Mouse (Mus musculus) kidney, postnatal 4 days (tissue): ENCODE measurements at regions not wholly inside any gene's neighbourhood (a gene's known extent, or its start where the extent isn't known, plus 50 kb on each side); places are given as distances from the start of the nearest gene placed in this dataset.
A peak's percentile ranks its signal among the peaks of the same experiment; 100 is the strongest.
"Not testable (repeated sequence)": the region's sequence is repeated elsewhere in the genome, so short reads cannot be mapped to it uniquely, and the experiment has no call there.

Experiments used
- DNase-seq, 2 experiments: peaks; one replicate each; pipeline ENCODE4 v3.0.0; 2021; ENCODE audit warnings: mixed read lengths in 2 of 2

DNA sequence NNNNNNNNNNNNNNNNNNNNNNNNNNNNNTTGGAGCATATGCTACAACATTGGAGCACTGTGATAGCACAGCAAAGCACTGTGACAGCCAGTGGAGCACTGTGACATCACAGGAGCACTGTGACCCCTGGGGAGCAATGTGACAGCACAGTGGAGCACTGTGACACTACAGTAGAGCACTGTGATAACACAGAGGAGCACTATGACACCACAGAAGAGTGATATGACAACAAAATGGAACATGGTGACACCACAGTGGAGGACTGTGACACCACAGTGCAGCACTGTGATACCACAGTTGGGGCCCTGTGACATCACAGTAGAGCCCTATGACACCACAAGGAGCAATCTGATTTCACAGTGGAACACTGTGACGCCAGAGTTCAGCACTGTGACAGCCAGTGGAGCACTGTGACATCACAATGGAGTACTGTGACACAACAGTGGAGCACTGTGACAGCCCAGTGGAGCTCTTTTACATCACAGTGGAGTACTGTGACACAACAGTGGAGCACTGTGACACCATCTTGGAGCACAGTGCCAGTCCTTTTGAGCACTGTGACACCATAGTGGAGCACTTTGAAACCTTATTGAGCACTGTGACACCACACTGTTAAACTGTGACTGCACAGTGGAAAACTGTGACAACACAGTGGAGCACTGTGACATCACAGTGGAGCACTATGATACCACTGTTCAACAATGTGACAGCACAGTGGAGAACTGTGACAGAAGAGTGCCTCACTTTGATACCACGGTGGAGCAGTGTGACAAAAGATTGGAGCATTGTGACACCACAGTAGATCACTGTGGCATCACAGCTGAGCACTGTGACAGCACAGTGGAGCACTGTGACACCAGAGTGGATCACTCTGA is 116.9 kb upstream of the Vmn1r2 start:
- DNase-seq = peak; percentile 0

DNA sequence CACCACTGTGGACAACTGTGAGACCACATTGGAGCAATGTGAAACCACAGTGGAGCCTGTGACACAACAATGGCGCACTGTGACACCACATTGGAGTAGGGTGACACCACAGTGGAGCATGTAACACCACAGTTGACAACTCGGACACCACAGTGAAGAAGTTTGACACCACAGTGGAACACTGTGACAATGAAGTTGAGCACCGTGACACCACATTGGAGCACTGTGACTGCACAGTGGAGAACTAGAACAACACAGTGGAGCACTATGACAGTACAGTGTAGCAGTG is 116.3 kb upstream of the Vmn1r2 start:
- no peak for DNase-seq

DNA sequence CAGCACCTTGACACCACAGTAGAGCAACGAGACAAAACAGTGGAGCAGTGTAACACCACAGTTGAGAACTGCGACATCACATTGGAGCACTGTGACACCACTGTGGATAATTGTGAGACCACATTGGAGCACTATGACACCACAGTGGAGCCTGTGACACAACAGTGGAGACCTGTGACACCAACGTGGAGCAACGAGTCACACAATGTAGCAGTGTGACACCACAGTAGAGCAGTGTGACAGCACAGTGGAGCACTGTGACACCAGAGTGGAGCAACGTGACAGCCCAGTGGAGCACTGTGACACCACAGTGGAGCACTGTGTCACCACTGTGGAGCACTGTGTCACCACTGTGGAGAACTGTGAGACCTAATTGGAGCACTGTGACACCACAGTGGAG is 115.9 kb upstream of the Vmn1r2 start:
- DNase-seq = peak; percentile 0

DNA sequence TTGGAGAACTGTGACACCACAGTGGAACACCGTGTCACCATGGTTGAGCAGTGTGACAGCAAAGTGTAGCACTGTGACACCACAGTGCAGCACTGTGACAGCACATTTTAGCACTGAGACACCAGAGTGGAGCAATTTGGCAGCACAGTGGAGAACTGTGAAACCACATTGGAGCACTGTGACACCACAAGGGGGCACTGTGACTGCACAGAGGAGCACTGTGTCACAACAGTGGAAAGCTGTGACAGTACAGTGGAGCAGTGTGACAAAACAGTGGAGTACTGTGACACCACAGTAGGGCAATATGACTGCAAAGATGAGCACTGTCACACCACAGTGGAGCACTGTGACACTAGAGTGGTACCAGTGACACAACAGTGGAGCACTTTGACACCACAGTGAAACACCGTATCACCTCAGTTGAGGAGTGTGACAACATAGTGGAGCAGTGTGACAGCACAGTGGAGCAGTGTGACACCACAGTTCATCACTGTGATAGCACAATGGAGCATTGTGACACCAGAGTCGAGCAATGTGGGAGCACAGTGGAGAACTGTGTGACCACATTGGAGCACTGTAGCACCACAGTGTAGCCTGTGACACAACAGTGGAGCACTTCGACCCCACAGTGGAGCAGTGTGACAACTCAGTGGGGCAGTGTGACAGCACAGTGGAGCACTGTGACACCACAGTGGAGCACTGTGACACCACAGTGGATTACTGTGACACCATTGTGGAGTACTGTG is 114.6 kb upstream of the Vmn1r2 start:
- peak; percentile 34 to 44 for DNase-seq

DNA sequence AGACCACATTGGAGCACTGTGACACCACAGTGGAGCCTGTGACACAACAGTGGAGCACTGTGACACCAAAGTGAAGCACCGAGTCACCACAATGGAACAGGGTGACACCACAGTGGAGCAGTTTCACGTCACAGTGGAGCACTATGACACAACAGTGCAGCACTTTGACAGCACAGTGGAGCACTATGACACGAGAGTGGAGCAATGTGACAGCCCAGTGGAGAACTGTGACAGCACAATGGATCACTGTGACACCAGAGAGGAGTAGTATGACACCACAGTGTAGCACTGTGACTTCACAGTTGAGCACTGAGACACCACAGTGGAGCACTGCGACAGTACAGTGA is 114.1 kb upstream of the Vmn1r2 start:
- peak in 1 of 2 experiments; percentile 0 for DNase-seq

DNA sequence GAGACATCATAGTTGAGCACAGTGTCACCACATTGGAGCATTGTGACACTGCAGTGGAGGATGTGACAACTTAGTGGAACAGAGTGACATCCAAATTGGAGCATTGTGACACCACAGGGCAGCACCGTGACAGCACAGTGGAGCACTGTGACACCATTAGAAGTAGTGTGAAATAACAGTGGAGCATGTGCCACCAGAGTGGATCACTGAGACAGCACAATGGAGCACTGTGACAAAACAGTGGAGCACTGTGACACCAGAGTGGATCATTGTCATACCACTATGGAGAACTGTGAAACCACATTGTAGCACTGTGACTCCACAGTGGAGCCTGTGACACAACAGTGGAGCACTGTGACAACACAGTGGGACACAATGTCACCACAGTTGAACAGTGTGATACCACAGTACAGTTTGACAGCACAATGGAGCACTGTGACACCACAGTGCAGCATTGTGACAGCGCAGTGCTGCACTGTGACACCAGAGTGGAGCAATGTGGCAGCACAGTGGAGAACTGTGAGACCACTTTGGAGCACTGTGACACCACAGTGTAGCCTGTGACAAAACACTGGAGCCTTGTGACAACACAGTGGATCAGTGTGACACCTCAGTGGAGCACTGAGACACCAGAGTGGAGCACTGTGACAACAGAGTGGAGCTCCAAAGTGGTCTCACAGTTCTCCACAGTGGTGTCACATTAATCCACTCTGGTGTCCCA is 113.5 kb upstream of the Vmn1r2 start:
- DNase-seq = peak in 1 of 2 experiments; percentile 0

DNA sequence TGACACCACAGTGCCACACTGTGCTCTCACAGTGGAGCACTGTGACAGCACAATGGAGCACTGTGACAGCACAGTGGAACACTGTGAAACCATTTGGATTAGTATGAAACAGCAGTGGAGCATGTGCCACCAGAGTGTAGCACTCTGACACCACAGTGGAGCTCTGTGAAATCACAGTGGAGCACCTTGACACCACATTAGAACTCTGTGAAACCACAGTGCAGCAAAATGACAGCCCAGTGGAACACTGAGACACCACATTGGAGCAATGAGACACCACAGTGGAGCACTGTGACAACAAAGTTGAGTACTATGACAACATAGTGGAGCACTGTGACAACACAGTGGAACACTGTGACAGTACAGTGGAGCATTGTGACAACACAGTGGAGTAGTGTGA is 112.2 kb upstream of the Vmn1r2 start:
- DNase-seq = peak in 1 of 2 experiments; percentile 0

DNA sequence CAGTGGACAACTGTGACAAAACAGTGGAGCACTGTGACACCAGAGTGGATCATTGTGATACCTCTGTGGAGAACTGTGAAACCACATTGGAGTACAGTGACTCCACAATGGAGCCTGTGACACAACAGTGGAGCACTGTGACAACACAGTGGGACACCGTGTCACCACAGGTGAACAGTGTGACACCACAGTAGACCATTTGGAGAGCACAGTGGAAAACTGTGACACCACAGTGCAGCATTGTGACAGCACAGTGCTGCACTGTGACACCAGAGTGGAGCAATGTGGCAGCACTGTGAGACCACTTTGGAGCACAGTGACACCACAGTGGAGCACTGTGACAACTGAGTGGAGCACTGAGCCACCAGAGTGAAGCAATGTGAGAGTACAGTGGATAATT is 111.7 kb upstream of the Vmn1r2 start:
- DNase-seq = peak; percentile 0

DNA sequence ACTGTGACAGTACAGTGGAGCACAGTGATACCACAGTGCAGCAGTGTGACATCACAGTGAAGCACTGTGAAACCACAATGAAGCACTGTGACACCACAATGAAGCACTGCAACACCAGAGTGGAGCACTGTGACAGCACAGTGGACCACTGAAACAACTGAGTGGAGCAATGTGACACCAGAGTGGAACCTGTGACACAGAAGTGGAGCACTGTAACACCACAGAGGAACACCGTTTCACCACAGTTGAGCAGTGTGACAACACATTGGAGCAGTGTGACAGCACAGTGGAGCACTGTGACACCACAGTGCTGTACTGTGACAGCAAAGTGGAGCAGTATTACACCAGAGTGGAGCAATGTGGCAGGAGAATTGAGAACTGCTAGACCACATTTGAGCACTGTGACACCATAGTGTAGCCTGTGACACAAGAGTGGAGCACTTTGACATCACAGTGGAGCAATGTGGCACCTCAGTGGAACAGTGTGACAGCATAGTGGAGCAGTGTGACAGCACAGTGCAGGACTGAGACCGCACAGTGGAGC is 107.5 kb upstream of the Vmn1r2 start:
- DNase-seq = peak in 1 of 2 experiments; percentile 0

DNA sequence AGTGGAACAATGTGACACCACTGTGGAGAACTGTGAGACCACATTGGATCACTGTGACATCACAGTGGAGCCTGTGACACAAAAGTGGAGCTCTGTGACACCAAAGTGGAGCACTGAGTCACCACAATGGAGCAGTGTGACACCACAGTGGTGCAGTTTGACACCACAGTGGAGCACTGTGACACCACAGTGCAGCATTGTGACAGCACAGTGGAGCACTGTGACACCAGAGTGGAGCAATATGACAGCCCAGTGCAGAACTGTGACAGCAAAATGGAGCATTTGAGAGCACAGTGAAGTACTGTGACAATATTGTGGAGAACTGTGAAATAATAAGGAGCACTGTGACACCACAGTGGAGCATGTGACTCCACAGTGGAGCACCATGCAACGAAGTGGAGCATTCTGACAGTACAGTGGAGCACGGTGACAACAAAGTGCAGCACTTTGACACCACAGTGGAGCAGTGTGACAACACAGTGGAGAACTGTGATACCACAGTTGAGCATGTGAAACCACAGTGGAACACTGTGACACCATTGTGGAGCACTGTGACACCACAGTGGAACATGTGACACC is 105.0 kb upstream of the Vmn1r2 start:
- peak in 1 of 2 experiments; percentile 1 for DNase-seq

DNA sequence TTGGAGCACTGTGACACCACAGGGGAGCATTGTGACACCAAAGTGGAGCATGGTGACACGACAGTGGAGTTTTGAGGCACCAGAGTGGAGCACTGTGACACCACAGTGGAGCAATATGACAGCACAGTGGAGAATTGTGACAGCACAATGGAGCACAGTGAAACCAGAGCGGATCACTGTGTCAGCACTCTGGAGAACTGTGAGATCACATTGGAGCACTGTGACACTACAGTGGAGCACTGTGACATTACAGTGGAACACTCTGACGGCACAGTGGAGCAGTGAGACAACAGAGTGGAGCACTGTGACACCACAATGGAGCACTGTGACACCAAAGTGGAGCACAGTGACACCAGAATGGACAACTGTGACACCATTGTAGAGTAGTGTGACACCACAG is 103.2 kb upstream of the Vmn1r2 start:
- DNase-seq = peak in 1 of 2 experiments; percentile 0

DNA sequence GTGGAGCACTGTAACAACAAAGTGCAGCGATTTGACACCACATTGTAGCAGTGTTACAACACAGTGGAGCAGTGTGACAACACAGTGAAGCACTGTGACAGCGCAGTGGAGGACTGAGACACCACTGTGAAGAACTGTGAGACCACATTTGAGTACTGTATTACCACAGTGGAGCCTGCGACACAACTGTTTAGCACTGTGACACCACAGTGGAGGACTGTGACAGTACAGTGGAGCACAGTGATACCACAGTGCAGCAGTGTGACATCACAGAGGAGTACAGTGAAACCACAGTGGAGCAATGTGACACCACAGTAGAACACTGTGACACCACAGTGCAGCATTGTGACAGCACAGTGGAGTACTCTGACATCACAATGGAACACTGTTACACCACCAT is 102.5 kb upstream of the Vmn1r2 start:
- DNase-seq = peak in 1 of 2 experiments; percentile 0

DNA sequence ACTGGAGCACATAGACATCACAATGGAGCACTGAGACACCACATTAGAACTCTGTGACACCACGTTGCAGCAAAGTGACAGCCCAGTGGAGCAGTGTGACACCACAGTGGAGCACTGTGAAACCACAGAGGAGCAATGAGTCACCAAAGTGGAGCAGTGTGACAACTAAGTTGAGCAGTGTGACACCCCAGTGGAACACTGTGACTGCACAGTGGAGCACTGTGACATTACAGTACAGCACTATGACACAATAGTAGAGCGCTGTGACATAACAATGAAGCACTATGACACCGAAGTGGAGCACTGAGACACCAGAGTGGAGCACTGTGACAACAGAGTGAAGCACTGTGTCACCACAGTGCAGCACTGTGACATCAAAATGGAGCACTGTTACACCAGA is 101.8 kb upstream of the Vmn1r2 start:
- peak in 1 of 2 experiments; percentile 0 for DNase-seq

DNA sequence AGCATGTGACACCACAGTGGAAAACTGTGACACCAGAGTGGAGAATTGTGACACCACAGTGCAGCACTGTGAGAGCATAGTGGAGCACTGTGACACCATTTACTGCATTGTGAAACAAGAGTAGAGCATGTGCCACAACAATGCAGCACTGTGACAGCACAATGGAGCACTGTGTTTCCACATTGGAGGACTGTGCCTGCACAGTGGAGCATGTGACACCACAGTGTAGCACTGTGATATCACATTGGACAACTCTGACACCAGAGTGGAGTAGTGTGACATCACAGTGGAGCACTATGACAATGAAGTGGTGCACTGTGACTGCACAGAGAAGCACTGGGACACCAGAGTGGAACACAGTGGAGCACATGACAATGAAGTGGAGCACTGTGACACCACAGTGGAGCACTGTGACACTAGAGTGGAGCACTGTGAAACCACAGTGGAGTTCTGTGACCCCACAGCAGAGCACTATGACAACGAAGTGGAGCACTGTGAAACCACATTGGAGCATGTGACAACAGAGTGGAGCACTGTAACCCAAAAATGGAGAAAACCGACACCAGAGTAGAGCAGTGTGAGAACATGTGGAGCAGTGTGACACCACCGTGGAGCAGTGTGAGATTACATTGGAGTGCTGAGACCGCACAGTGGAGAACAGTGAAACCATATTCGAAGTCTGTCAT is 100.9 kb upstream of the Vmn1r2 start:
- DNase-seq = peak; percentile 0 to 1

DNA sequence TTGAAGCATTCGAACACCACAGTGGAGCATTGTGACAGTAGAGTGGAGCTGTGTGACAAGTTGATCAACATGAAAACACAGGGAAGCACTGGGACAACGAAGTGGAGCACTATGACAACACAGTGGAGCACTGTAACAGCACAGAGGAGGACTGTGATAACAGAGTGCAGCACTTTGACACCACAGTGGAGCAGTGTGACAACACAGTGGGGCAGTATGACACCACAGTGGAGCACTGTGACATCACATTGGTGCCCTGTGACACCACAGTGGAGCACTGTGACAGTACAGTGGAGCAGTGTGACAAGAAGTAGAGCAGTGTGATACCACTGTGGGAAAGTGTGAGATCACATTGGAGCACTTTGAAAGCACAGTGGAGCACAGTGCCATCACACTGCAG is 99.9 kb upstream of the Vmn1r2 start:
- DNase-seq = peak; percentile 0 to 1

DNA sequence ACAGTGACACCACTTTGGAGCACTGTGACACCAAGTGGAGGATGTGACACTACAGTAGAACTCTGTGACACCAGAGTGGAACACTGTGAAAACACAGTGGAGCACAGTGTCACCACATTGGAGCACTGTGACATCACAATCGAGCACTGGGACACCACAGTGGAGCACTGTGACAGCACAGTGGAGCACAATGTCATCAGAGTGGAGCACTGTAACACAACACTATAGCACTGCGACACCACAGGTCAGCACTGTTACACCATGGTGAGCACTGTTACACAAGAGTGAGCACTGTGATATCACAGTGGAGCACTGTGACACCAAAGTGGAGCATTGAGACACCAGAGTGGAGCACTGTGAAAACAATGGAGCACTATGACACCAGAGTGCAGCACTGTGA is 99.5 kb upstream of the Vmn1r2 start:
- peak; percentile 3 to 5 for DNase-seq

DNA sequence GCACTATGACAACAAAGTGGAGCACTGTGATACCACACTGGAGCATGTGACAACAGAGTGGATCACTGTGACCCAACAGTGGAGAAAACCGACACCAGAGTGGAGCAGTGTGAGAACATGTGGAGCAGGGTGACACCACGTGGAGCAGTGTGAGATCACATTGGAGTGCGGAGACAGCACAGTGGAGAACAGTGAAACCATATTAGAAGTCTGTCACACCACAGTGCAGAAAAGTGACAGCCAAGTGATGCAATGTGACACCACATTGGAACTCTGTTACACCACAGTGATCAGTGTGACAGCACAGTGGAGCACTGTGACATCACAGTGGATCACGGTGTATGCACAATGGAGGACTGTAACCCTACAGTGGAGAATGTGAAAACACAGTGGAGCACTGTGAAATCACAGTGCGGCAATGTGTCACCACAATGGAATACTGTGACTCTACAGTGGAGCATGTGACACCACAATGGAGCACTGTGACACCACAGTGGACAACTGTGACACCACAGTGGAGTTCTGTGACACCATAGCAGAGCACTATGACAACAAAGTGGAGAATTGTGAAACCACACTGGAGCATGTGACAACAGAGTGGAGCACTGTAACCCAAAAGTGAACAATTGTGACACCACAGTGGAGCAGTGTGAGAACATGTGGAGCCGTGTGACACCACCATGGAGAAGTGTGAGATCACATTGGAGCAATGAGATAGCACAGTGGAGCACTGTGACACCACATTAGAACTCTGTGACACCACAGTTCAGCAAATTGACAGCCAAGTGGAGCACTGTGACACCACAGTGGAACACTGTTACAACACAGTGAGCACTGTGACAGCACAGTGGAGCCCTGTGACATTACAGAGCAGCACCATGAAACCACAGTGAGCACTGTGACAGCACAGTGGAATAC is 98.6 kb upstream of the Vmn1r2 start:
- DNase-seq = peak; percentile 0 to 1

DNA sequence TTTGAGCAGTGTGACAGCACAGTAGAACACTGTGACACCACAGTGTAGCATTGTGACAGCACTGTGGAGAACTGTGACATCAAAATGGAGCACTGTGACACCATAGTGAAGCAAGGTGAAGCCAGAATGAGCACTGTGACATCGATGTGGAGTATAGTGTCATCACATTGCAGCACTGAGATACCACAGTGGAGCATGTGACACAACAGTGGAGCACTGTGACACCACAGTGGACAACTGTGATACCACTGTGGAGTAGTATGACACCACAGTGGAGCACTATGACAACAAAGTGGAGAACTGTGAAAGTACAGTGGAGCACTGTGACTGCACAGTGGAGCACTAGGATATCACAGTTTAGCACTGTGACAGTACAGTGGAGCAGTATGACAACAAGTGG is 97.8 kb upstream of the Vmn1r2 start:
- DNase-seq = peak; percentile 0 to 1

DNA sequence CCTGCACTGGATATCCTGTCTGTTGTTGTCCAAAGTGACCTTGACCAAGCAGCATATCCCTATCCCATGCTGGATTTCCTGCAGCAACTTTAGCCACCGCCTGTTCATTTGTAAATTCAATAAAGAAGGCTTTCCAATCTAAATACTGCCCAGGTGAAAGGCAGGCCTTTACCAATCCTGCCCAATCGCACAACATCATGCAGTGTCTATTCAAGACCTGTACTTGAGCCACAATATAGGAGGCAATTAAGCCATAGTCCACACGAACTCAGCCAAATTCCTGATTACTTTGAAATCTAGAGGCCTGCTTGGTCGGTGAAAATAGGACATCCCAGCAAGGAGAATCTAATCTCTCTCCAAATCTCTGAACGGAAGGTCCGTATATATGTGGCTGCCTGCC is 95.8 kb upstream of the Vmn1r2 start:
- not testable (repeated sequence) for DNase-seq

DNA sequence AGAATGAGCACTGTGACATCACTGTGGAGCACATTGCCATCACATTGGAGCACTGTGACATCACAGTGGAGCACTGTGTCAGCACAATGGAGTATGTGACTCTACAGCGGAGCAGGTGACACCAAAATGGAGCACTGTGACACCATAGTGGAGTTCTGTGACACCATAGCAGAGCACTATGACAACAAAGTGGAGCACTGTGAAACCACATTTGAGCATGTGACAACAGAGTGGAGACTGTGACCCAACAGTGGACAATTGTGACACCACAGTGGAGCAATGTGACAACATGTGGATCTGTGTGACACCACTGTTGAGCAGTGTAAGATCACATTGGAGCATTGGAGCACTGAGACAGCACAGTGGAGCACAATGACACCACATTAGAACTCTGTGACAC is 87.2 kb upstream of the Vmn1r2 start:
- DNase-seq = peak in 1 of 2 experiments; percentile 0
